Mouse (Mus musculus) monocyte, adult 5-6 weeks (primary cell): ENCODE results near the gene Sdc1. TPM values are rescaled to one million over a fixed set of nuclear protein-coding genes. Genes with fewer than 3 reads are reported as not detected.

Experiments used
- ATAC-seq: fragments of 153-309, 156-312 bp; replicated peaks from 2 replicates; pipeline ENCODE4 v1.8.0; 2017; ENCODE audit warnings: mild to moderate bottlenecking; ENCODE audit not compliant: low TSS enrichment, insufficient number of reproducible peaks, severe bottlenecking, poor library complexity, low FRiP score
- total RNA-seq: library from RNA; stranded (forward); fragments of 200-1000, 200-491, 200-594 nt; gene quantifications from 3 replicates; pipeline ENCODE4 v1.2.3, GENCODE M21; 2017

Gene Sdc1
- 4.6 to 7.4 TPM (median 5.4 TPM) in 3 replicates for total RNA-seq

DNA sequence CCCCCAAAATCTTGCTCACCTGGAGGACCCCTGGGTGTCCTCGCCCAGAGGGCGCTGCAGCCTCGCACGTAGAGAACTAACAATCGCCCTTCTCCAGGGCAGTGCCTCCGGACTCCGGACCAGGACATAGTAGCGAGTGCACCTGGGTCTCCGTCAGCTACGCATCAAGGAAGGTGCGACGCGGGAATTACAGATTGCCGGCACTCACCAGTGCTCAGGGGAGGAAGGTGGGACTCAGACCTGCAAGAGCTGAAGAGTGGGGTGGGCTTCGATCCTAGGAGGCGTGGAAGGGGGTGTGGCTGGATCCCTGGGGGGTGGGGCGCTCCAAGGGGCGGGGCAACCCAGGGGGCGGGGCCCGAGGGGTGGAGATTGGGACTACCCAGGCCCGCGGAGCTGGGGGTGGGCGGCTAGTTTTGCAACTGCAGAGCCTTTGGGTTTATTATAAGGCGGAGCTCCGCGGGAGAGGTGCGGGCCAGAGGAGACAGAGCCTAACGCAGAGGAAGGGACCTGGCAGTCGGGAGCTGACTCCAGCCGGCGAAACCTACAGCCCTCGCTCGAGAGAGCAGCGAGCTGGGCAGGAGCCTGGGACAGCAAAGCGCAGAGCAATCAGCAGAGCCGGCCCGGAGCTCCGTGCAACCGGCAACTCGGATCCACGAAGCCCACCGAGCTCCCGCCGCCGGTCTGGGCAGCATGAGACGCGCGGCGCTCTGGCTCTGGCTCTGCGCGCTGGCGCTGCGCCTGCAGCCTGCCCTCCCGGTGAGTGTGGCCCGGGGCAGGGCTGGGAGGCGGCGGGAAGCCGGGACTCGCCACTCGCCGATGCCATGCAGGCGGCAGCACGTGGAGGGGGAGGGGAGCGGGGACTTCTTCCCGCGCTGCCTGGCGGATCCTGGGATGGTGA lies at the start of gene Sdc1:
Gene Sdc1, plus strand, starts transcription at position 378 of the 898 bp plus-strand sequence.
- peak; percentile 46; the same call in 1 of the 2 replicates for ATAC-seq

DNA sequence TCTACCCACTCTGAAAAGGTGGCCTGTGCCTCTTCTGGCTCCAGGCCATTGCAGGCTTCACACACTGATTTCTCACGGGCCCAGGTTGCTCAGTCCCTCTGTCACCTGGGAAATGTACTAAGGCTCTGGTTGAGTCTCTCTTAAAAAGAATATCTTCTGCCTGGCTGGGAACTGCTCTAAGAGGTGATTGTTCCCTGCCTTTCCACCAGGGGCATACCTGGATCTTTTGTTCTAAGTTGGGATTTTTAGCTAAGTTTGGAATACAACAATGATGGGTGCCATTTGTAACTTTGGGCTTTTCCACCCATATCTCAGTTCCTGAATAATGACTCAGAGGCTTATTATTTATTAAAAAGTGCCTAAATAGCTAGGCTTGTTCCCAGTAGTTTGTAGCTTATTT lies 44.2 kb upstream of the Sdc1 start:
- no peak for ATAC-seq

DNA sequence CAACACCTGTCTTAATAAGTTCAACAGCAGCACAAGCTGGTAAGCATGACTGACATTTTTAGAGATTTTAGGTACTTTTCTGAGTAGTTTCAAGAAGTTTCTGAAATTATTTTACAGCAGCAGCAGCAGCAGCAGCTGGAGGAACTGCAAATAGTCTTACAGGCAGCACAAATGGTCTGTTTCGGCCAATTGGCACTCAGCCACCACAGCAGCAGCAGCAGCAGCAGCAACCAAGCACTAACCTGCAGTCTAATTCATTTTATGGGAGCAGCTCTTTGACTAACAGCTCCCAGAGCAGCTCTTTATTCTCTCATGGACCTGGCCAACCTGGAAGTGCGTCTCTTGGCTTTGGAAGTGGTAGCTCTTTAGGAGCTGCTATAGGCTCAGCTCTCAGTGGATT lies 42.4 kb upstream of the Sdc1 start:
- ATAC-seq, result no peak

DNA sequence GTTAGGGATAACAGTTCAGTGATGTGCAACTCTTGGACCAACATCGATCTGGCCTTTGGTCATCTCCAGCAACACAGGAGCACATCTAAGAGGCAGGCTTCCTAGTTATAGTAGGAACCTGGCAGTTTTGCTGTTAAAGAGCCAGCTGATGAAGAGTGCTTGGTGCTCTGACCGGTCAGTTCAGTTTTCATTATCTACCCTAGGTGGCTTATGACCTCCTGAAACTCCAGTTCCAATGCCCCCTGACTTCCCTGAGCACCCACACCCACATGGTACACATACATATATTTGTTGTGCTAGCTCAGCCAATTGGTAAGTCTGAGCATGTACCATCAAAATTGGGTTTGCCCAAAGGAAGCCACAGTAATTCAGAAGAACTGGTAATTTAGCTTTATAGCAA lies 17.5 kb upstream of the Sdc1 start:
- no peak for ATAC-seq

DNA sequence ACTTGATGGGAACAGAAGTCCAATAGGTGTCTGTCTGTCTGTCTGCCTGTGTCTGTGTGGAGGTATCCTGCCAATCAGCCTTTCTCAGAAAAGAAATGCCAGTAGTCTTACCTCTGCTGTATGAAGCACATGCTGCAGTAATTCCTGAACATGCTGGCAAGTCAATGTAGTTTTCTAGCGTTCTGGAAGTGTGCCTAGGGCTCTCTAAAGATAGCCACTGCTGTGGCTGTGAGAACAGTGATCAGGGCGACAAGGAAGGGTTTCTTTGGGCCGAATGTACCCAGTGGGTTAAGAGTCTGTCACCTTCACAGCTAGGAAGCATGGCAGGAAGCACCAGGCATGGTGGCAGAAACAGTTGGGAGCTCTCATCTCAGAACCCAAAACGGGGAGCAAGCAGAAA lies 17.0 kb upstream of the Sdc1 start:
- ATAC-seq, result no peak

DNA sequence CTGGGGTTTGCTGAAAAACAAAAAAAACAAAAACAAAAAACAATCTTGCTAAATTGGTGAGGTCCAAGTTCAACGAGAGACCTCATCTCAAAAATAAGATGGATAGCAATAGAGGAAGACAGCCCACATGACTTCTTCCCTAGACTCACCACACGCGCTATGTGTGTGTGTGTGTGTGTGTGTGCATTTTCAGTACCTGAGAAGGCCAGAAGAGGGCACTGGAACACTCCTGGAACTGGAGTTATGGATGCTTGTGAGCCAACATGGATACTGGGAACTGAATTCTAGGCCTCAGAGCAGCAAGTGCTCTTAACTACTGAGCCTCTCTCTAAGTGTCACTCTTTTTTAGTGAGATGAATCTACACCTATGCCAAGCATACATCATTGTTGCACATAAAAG lies 13.1 kb upstream of the Sdc1 start:
- no peak for ATAC-seq

DNA sequence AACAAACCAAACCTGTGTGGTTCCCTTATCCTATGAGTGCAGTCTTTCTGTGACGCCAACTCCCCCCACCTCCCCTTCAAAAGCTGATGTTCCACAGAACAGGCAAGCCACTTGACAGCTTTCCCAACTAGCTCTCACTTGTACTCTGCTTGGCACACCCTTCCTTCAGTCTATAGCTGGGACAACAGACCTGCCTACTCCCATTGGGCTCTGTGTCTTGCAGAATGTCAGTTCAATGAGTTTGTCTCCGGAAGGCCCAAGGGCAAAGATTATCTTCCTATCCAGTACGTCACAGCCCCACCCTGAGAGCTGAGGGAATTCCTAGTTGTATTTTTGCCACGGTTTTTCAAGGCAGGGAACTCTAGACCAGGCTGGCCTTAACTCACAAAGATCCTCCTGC lies 12.0 kb upstream of the Sdc1 start:
- ATAC-seq, result no peak

DNA sequence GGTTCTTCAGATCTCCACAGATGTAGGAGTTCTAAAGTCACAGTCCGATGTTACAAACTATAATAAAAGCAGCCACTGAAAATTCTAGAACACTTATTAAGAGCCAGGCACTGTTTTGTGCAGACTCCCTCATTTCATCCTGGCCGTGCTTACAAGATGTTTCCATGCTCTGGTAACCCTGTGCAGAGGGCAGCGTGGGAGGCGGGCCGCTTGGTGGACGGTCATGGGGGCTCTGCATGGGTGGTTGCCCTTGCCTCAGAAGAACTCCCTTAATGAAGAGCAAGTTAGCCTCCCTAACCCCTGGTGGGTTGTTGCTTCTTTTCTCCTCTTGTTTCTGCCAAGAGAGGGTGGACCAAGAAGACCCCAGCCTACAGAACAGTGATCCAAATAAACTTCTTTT lies 11.3 kb upstream of the Sdc1 start:
- ATAC-seq, result no peak

DNA sequence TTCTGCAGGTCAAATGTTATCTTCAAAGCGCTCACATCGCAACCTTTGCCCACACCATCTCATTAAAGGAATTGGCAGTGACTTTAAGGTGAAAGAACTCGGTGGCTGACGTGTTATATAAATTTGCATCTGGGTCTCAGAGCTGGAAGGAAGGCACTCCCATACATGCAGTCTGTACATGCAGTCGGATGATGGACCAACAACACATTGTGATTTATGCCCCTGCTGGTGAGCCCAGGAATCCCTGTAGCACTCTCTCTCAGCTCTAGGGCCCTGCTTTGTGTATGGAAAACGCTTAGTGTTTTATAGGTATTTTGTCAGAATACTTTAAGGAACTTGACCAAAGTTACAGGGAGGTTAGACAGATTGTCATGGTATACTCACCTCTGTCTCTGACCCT lies 10.6 kb upstream of the Sdc1 start:
- ATAC-seq, result no peak

DNA sequence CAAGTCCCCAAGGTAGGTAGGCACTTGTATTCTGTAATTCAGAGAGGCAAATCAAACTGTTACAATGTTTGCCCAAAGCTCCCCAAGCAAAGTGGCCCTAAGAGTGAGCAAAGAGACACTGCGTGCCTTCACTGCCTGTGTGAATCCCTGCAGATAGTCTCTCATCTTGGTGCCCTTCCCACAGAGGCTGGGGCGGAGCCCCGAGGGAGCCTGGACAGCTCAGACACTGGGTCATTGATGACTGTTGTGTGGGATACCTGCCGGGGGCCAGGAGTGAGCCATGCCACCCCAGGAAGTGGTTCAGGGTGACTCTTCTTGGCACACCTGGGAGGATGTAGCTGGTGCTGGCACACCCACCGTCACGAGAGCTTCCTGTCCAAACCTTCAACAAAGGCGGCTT lies 10.1 kb upstream of the Sdc1 start:
- 0 out of 2 replicates have a peak, but pooled peaks have one; percentile 19 for ATAC-seq

DNA sequence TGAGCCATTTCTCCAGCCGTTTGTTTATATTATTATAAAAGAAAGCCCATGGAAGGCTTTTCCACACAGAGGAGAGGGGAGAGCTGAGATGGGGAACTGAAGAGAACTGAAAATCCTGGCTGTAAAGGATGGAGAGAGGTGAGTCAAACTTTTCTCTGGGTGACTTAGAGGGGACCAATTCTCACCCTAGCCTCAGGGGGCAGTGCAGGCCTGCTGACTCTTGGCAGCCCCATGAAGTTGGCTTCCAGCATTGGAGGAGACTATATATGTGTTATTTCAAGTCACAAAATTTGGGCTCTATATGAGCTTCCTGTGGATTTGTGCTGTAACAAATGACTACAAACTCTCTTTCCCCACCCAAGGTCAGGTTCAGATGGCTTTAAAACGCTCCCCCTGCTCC lies 8.5 kb upstream of the Sdc1 start:
- ATAC-seq, result no peak

DNA sequence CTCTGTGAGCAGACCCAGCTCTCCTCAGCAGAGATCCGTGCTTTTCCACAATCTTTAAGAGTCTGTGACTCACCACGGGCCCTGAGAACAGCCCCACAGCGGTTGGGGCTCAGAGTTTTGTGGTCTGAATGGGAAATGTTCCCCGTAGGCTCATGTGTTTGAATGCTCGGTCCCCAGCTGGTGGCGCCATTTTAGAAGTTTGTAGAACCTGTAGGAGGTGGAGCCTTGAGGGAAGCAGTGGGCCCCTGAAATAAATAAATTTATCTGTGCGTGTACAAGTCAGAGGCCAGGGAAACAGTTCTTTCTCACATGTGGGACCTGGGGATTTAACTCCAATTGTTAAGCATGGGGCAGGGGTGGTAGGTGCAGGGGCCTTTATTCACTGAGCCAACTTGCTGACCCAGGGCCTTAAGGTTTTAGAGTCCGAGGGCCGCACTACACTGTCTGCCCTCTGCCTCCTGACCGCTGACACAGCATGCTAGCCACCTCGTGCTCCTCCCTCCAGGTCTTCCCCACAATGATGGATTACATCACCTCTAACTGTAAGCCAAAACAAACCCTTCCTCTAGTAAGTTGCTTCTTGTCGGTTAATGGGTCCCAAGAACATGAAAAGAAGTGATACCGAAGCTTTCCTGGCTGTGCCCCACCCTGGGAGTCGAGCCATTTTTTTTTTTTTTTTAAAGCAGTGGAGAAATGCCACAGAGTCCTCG lies 6.7 kb upstream of the Sdc1 start:
- no peak for ATAC-seq

DNA sequence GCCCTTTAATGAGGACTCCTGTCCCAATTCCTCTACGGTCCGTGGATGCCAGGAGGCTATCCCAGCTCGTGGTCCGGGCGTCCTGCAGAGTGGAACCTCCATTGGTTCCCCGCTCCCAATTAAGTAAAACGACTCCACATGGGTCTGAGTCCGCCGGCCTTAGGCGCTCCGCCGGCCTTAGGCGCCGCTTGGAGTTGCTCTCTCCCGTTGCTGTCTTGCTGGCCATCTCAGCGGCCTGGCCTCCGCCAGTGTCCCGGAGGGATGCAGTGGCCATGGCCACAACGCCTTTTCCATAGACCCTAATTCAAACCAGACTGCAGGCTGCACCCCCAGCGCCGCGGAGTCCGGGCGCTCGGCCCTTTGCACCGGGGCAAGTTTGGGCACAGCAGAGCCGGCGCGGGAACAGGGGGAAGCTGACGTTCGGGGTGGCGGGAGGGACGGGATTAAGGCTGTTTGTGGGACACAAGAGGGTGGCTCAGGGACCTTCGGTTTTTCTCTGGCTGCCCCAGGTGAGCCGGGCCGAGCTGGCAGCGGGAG lies 789 bp downstream of the Sdc1 start:
- ATAC-seq, result no peak

DNA sequence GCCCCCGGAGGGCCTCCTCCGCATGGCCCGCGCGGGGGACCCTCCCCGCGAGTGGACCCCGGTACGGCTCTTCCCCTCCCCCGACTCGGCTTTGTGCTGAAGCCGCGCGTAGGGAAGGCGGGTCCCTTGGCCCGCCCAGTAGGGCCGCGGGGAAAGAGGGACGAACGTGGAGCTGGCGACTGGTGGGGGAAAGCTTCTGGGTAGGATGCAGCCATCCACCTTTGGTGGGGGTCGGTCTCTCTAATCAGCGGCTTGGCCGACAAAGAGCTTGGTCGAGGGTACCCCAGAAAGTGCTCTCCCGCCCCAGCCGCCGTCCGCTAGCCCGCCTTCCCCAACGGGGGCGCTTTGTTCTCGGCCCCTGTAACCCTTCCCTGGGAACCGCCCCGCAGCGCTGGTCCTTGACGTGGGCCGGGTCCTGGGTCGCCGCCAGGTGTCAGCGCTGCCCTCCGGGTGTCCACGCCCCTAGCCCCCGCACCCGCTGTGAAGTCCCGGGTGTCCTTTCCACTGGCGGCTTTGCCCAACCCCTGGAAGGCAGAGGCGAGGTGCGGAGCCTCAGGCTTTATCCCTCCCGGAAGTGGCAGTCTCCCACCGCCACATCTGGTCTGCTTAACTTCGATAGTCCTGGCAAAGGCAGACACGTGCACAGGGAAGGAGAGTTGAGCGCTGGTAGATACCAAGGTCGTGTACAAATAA lies 1.5 kb downstream of the Sdc1 start:
- ATAC-seq, result no peak

DNA sequence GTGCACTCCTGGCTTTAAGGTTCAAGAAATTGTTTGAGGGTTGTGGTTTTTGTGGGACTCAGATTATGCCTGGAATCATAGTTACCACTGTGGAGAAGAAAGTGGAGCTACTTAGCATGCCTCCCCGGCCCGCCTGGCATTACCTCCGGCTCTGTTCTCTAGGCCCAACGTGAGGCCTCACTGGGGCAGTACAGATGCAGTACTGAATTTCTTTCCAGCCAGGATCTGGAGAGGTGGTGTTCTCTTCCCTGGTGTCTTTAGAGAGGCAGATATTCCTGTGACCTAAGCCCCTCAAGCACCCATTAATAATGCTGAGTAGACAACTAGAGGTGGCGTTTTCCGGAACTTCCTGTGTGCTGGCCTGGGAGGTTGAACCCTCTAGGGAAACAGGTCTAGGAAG lies 2.2 kb downstream of the Sdc1 start:
- ATAC-seq, result no peak

DNA sequence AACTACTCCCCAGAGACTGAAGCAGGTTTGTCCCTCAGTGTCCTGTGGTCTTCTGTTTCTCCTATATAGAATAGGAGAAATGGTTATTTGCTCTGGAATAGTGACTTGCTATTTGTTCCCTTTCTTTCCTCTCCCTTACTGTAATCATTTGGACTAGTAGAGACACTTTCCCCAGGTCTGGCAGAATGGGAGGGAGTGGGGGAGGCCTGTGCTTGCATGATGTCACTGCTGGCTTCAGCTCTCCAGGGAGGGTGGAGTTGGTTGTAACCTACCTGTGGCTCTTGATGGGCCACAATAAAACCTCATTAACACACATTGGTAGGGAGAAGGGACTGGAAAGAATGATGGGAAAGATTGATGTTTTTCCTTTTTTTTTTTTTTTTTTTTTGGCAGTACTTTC lies 3.1 kb downstream of the Sdc1 start:
- no peak for ATAC-seq

DNA sequence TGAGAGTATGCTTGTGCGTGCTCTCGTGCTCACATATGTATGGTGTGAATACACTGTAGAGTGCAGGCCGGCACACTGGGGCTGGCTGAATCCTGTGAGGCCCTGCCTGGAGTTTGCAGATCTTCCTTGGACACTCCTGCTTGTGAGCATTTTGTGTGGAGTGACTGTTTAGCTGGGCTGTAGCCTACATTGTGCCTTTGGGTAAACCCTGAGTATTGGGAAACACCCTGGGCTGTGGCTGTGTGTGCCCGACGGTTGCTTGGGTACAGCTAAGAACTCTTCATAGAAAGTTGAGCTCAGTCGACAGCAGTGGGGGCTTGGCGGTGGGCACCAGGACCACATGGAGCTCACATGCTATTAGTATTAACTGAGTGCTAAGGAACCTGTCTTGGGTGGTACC lies 5.1 kb downstream of the Sdc1 start:
- ATAC-seq, result no peak

DNA sequence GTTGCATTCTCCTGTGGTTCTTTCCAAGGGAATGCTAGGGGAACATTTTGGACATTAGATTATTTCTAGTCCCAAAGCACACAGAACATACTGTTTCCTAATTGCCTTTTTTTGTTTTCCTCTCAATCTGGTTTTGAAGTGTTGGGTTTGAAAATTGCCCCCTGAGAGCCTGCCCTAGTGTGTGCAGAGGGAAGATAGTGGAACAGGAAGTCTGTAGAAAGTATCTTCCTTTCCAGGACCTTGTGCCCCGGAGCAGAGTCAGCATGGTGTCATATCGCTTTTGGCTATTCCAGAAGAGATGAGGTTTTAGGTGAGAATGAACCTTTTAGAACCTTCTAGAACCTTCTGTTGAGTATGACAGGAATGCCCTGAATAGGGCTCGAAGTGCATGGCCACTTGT lies 5.6 kb downstream of the Sdc1 start:
- no peak for ATAC-seq

DNA sequence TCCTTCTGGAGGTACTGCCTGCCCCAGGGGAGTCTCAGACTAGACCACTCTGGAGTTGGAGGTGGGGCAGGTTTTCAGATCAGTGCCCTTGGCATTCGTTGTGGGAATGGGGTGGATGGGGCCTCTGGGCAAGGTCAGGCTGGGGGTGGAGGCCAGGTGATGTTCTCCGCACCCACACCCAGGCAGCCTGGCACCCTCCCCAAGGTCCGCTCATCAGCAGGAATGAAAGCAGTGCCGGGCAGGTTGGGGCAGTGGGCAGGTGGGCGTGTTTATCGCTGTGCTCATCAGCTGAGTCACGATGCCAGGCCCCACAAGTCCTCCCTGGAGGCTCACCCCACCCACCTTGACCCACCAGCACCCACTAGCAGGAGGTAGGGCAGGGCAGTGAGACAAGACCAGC lies 7.0 kb downstream of the Sdc1 start:
- no peak for ATAC-seq
